Mouse (Mus musculus): Measurements from ENCODE around the gene Tinagl1. TPM values are rescaled to one million over a fixed set of nuclear protein-coding genes. Genes with fewer than 3 reads are reported as not detected.
A peak's percentile ranks its signal among the peaks of the same experiment; 100 is the strongest.

Tinagl1 gene
- polyA plus RNA-seq, 1 experiment from 2014 or later, result 8.5 TPM

DNA sequence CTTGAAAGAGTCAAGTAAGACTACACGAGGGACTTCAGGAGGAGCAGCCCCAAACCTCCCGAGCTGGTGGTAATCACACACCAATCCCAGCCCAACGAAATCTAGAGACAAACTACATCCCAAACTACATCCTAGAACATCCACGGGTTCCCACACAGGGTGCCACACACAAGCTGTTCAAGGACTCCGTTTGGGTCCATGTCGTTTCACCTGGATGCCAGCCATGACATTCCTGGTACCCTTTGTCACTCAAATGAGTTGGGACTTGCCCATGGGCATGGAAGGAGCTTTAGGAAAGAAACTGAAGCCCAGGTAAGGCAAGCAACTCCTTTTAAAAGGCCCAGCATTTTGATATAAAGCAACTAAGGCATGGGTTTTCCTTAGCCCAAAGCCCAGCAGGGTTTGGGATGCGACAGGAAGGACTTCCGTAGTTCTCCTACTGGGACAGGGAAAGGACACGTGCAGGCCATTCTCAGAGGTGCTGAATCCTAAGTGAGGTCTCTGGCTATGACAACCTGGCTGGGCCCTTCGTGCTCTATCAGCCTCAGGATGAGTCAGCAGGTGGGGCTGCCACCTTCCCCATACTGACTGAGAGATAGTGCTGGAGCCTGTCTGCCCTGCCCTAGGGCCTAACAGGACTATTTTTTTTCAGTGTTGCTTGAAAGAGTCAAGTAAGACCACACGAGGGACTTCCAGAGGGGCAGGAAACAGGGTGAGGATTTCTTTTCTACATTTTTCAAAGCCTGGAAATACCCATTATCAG is 1.7 kb downstream of the Tinagl1 start:
- DNase-seq (ENCODE audit: low spot score) (no peak), ATAC-seq (ENCODE audit: low FRiP score) (no peak)
- WGBS, result 75% methylated on average over 11 of the region's 11 CpGs
- H3K4me3 ChIP-seq (replicated peaks; ENCODE audit: low read length), result no peak overlapping the region
- H3K9ac ChIP-seq, result no peak overlapping the region
- no peak overlapping the region for H3K4me2 ChIP-seq (replicated peaks)
- no peaks in the 10 kb centered on the region for H3K9me3 ChIP-seq (ENCODE audit: control insufficient read depth, low read length)
- no peaks in the 10 kb centered on the region for H3K36me3 ChIP-seq (replicated peaks; ENCODE audit: control insufficient read depth, insufficient read depth)
- no peak overlapping the region for H3K27ac ChIP-seq
- H3K4me1 ChIP-seq (replicated peaks; ENCODE audit: control insufficient read depth, insufficient read depth, low read length), result peaks cover 12% of the 10 kb centered on the region
- H3K27me3 ChIP-seq (ENCODE audit: control insufficient read depth, insufficient read depth, low read length), result peaks cover 29% of the 10 kb centered on the region

DNA sequence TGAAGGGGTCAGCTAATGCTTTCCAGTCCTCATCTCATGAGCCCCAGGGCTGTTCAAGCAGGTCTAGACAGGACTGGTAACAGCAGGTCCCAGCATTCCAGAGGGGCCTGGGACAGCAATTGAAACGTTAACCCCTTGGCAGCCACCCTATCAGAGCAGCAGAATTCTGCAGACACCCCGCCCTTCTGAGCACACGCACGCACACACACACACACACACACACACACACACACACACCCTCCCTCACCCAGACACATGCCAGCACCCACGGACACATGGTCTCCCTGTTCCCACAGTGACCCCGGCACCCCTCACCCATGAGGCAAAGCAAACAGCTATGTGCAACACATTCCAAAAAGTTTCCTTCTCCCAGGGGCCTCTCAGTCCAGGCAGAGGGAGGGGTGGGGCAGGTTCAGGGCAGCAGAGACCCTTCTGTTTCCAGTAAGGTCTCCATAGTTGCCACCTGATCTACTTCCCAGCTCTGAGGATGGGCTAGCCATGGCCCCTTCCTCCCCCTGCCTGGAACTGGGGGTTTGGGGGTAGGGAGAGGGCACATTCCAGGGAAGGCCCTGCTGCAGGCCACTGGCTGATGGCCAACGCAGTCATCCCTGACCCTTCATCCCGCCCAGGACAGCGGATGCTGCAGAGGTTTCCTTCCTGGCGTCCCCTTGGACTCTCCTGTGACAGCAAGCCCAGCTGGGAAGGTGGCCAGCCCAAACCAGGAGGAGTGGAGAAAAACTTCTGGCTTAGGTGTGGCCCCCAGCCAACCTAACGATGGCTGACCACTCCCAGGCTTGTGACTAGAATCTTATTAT is 2.8 kb downstream of the Tinagl1 start:
- ATAC-seq (ENCODE audit: low FRiP score) (no peak), DNase-seq (ENCODE audit: low spot score) (no peak)
- H3K4me1 ChIP-seq (replicated peaks; ENCODE audit: control insufficient read depth, insufficient read depth, low read length), result peaks cover 14% of the 10 kb centered on the region
- no peaks in the 10 kb centered on the region for H3K36me3 ChIP-seq (replicated peaks; ENCODE audit: control insufficient read depth, insufficient read depth)
- H3K9ac ChIP-seq, result no peak overlapping the region
- no peak overlapping the region for H3K4me2 ChIP-seq (replicated peaks)
- no peak overlapping the region for H3K27ac ChIP-seq
- no peaks in the 10 kb centered on the region for H3K9me3 ChIP-seq (ENCODE audit: control insufficient read depth, low read length)
- WGBS, result 68% methylated on average over 11 of the region's 11 CpGs
- peaks cover 29% of the 10 kb centered on the region for H3K27me3 ChIP-seq (ENCODE audit: control insufficient read depth, insufficient read depth, low read length)
- H3K4me3 ChIP-seq (replicated peaks; ENCODE audit: low read length), result no peak overlapping the region

DNA sequence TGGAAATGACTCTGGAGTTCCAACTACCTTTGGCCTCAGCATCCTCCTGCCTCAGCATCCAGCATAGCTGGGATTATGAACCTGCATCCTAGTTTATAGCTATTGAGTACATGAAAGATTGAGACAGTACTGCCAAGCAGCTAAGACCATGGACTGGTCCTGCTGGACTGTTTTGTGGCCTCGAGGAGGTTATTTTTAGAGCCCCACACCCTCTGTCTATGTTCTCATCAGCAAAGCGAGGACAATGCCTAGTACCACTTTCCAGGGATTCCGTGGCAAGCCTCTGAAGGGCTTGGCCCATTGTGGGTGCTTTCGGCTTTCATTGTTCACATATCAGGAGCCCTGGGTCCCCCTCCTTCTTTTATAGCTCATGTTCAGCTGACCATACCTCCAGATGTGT is 4.6 kb downstream of the Tinagl1 start:
- no peak for DNase-seq (ENCODE audit: low spot score)
- H3K9me3 ChIP-seq (ENCODE audit: control insufficient read depth, low read length), result no peaks in the 10 kb centered on the region
- H3K9ac ChIP-seq, result no peak overlapping the region
- ATAC-seq (ENCODE audit: low FRiP score), result no peak
- peaks cover 37% of the 10 kb centered on the region for H3K27me3 ChIP-seq (ENCODE audit: control insufficient read depth, insufficient read depth, low read length)
- no peak overlapping the region for H3K4me2 ChIP-seq (replicated peaks)
- no peaks in the 10 kb centered on the region for H3K36me3 ChIP-seq (replicated peaks; ENCODE audit: control insufficient read depth, insufficient read depth)
- WGBS, result 80% methylated on average over 4 of the region's 4 CpGs
- no peak overlapping the region for H3K27ac ChIP-seq
- H3K4me1 ChIP-seq (replicated peaks; ENCODE audit: control insufficient read depth, insufficient read depth, low read length), result peaks cover 13% of the 10 kb centered on the region
- no peak overlapping the region for H3K4me3 ChIP-seq (replicated peaks; ENCODE audit: low read length)

DNA sequence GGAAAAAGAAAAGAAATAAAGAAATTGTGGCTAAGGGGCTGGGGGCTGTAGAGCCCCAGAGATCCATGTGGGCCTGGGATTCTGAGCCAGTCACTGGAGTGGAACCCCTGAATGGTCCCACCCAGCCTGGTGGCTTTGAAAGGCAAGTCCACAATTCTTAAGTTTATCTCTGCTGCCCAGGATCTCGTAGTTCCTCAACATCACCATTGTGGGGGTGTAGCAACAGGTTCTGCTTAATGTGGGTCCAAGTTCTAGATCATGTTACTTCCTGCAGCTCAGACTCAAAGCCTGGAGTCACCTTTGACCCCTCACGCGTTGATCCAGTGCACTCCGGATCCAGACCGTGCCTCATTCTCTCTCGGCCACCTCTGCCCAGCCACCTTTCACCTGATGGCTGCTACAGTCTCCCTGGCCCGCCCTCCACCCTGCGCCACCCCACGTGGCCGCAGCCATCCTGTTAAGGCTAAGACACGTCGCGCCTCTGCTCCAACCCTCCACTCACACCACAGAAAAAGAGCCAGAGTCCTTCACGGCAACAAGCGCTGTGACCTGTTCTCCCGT is 5.4 kb downstream of the Tinagl1 start:
- Histone ChIP-seq H3K27me3 (ENCODE audit: control insufficient read depth, insufficient read depth, low read length) (peaks cover 29% of the 10 kb centered on the region), H3K4me3 (replicated peaks; ENCODE audit: low read length) (no peak overlapping the region), H3K9ac (no peak overlapping the region), H3K9me3 (ENCODE audit: control insufficient read depth, low read length) (no peaks in the 10 kb centered on the region), H3K4me1 (replicated peaks; ENCODE audit: control insufficient read depth, insufficient read depth, low read length) (peaks cover 5% of the 10 kb centered on the region), H3K36me3 (replicated peaks; ENCODE audit: control insufficient read depth, insufficient read depth) (no peaks in the 10 kb centered on the region), H3K27ac (no peak overlapping the region), H3K4me2 (replicated peaks) (no peak overlapping the region)
- ATAC-seq (ENCODE audit: low FRiP score) (no peak), DNase-seq (ENCODE audit: low spot score) (no peak)
- 82% methylated on average over 16 of the region's 16 CpGs for WGBS

DNA sequence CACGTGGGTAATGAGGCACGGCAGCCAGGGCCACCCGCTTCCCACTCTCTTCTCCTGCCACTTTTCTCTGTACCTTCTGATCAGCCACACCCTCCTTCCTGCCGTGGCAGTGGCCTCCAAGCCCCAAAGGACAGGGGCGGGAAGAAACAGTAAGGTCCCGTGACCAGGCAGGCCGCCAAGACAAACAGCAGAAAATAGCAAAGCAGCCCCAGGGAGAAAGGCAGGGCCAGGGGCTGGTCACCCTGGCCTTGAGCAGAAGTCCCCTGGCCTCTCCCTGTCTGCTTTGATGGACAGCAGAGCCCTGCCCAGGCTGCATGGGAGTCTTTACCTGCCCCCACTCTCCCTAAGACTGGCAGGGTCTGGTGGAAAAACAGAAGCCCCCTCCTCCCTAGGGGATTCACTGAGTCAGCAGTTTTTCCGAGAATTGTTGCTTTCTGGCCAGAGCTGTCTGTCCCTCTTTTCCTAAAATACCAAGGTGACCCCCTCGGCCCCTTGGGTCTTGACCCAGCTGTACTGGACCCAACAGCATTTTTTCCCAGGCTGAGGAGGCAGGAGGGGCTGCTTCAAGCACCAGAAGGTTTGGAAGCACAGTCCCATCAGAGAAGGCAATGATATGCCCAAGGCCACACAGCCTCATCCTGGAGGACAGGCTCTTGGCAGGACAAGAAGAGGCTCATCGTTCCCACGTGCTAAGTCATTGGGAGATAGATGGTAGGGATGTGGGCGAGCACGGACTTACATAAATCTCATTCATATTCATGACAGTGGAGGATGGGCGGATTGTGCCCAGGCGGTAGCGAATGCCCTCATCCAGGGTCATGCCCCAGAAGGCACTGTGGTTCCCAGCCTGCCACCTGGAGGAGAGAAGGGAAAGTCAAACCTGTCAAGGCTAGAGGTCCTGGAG is 6.4 kb downstream of the Tinagl1 start:
- DNase-seq (ENCODE audit: low spot score), result peak; percentile 49
- no peak overlapping the region for H3K4me3 ChIP-seq (replicated peaks; ENCODE audit: low read length)
- peaks cover 5% of the 10 kb centered on the region for H3K4me1 ChIP-seq (replicated peaks; ENCODE audit: control insufficient read depth, insufficient read depth, low read length)
- H3K9ac ChIP-seq, result no peak overlapping the region
- H3K9me3 ChIP-seq (ENCODE audit: control insufficient read depth, low read length), result no peaks in the 10 kb centered on the region
- H3K27me3 ChIP-seq (ENCODE audit: control insufficient read depth, insufficient read depth, low read length), result peaks cover 26% of the 10 kb centered on the region
- H3K4me2 ChIP-seq (replicated peaks), result 0 out of 2 replicates have a peak overlapping the region, but pooled peaks have one; percentile 4
- no peaks in the 10 kb centered on the region for H3K36me3 ChIP-seq (replicated peaks; ENCODE audit: control insufficient read depth, insufficient read depth)
- ATAC-seq (ENCODE audit: low FRiP score), result no peak
- 24% methylated on average over 16 of the region's 16 CpGs for WGBS
- no peak overlapping the region for H3K27ac ChIP-seq

DNA sequence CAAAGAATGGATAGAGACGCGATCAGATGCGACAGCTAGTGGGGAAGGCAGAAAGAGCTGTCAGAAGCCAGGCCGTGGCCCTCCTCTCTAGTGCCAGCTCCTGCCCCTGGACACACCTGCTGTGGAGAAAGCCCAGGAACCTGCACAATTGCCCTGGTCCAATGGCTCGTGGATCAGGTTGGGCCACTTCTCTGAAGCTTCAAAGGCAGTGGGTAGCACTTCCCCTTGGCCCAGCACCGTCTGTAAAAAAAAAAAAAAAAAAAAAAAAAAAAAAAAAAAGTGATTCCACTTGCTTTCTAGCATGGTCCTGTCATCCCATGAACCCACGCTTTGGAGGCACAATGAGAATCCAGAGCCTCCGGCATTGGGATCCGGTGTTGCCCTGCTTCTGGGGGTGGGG is 7.1 kb downstream of the Tinagl1 start:
- Histone ChIP-seq H3K27me3 (ENCODE audit: control insufficient read depth, insufficient read depth, low read length) (peaks cover 25% of the 10 kb centered on the region), H3K36me3 (replicated peaks; ENCODE audit: control insufficient read depth, insufficient read depth) (no peaks in the 10 kb centered on the region), H3K9ac (no peak overlapping the region), H3K4me1 (replicated peaks; ENCODE audit: control insufficient read depth, insufficient read depth, low read length) (peaks cover 5% of the 10 kb centered on the region), H3K4me3 (replicated peaks; ENCODE audit: low read length) (no peak overlapping the region), H3K9me3 (ENCODE audit: control insufficient read depth, low read length) (no peaks in the 10 kb centered on the region), H3K4me2 (replicated peaks) (peak overlapping the region; percentile 32), H3K27ac (no peak overlapping the region)
- DNase-seq (ENCODE audit: low spot score), result no peak
- ATAC-seq (ENCODE audit: low FRiP score), result no peak
- 36% methylated on average over 9 of the region's 9 CpGs for WGBS

DNA sequence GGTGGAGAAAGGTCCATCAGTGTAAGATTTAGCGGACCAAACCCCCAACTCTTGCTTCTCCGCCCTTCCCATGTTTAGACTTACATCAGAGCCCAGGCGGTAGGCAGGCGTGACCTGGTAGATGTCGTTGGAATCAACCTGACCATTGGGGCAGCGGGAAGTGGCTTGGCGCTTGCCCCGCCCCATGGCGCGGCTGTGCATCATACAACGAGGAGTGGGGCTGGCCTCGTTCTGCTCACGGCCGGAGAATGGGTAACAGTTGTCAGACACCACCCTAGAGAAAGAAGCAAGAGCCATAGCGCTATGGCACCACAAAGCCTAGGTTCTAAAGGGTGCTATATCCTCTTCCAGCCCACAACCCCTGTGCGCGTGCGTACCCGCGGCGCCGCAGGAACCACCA is 7.6 kb downstream of the Tinagl1 start:
- H3K9me3 ChIP-seq (ENCODE audit: control insufficient read depth, low read length), result no peaks in the 10 kb centered on the region
- no peak overlapping the region for H3K27ac ChIP-seq
- ATAC-seq (ENCODE audit: low FRiP score), result no peak
- H3K36me3 ChIP-seq (replicated peaks; ENCODE audit: control insufficient read depth, insufficient read depth), result no peaks in the 10 kb centered on the region
- no peak overlapping the region for H3K9ac ChIP-seq
- no peak for DNase-seq (ENCODE audit: low spot score)
- peak overlapping the region; percentile 32 for H3K4me2 ChIP-seq (replicated peaks)
- peaks cover 5% of the 10 kb centered on the region for H3K4me1 ChIP-seq (replicated peaks; ENCODE audit: control insufficient read depth, insufficient read depth, low read length)
- H3K27me3 ChIP-seq (ENCODE audit: control insufficient read depth, insufficient read depth, low read length), result peaks cover 30% of the 10 kb centered on the region
- WGBS, result 55% methylated on average over 22 of the region's 22 CpGs
- H3K4me3 ChIP-seq (replicated peaks; ENCODE audit: low read length), result no peak overlapping the region

DNA sequence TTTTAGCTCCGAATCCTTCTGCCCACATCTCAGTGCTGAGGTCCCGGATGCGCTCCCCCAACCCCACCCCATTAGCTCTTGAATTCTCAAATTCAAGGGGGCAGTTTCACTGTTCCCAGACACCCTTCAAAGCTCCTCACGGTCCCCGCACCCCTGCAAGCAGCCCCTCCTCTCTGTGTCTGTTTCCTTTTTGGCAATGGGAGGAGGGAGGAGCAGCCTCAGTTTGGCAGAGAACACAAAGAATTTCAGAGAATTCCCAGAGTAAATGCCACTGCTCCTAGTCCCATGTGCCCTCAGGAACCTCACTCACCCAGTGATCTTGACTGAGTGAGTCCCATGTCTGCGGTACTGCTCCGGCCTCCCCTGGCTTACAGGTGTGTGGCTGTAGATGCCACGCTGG is 8.3 kb downstream of the Tinagl1 start:
- WGBS, result 74% methylated on average over 8 of the region's 8 CpGs

More for the DNA sequence above, 8.3 kb downstream of the Tinagl1 start:
- peaks cover 5% of the 10 kb centered on the region for H3K4me1 ChIP-seq (replicated peaks; ENCODE audit: control insufficient read depth, insufficient read depth, low read length)
- no peaks in the 10 kb centered on the region for H3K36me3 ChIP-seq (replicated peaks; ENCODE audit: control insufficient read depth, insufficient read depth)
- H3K27ac ChIP-seq, result no peak overlapping the region
- no peak overlapping the region for H3K4me2 ChIP-seq (replicated peaks)
- DNase-seq (ENCODE audit: low spot score), result no peak
- no peak overlapping the region for H3K4me3 ChIP-seq (replicated peaks; ENCODE audit: low read length)
- no peaks in the 10 kb centered on the region for H3K9me3 ChIP-seq (ENCODE audit: control insufficient read depth, low read length)
- no peak overlapping the region for H3K9ac ChIP-seq
- no peak for ATAC-seq (ENCODE audit: low FRiP score)
- peaks cover 31% of the 10 kb centered on the region for H3K27me3 ChIP-seq (ENCODE audit: control insufficient read depth, insufficient read depth, low read length)
